ENCODE assay signal across 22 mouse cellular contexts in genomic region chr17:73906076-73906475, GRCm38 (mm10).
"Had no signal": no experiment of that assay in that cellular context is flagged by ENCODE, and none has a peak within 500 bp of the region (broad histone marks: within the 10 kb centered on the region; RNA-seq: fewer than 3 reads in every experiment).

No protein-coding gene starts in this region.

- H3K4me1 ChIP-seq: heart, embryonic 13.5 days; heart, embryonic 15.5 days; hindbrain, embryonic 13.5 days; hindbrain, embryonic 15.5 days; kidney, embryonic 15.5 days had no signal

- H3K27ac ChIP-seq: gastrocnemius, adult 2 months; heart, embryonic 13.5 days; heart, embryonic 15.5 days; hindbrain, embryonic 13.5 days; hindbrain, embryonic 15.5 days; hindbrain, postnatal 0 days; kidney, embryonic 15.5 days; kidney, postnatal 0 days; limb, embryonic 13.5 days; limb, embryonic 15.5 days had no signal

- H3K4me3 ChIP-seq: gastrocnemius, adult 2 months; heart, embryonic 13.5 days; heart, embryonic 15.5 days; hindbrain, embryonic 13.5 days; hindbrain, embryonic 15.5 days; kidney, embryonic 15.5 days; limb, embryonic 13.5 days; limb, embryonic 15.5 days had no signal

- DNase-seq: gastrocnemius, adult 2 months; gastrocnemius, postnatal 10 days; gastrocnemius, postnatal 25 days; heart, postnatal 14 days; heart, postnatal 4 days; kidney, adult 11 months; kidney, adult 2 months; kidney, adult 9 months; kidney, postnatal 14 days; kidney, postnatal 36 days; layer of hippocampus, adult 9-11 months; layer of hippocampus, postnatal 36 days; left cerebral cortex, postnatal 4 days had no signal

- H3K36me3 ChIP-seq: heart, embryonic 13.5 days; heart, embryonic 15.5 days; hindbrain, embryonic 13.5 days; hindbrain, embryonic 15.5 days; kidney, embryonic 15.5 days; limb, embryonic 13.5 days; limb, embryonic 15.5 days had no signal

- H3K27me3 ChIP-seq: heart, embryonic 15.5 days; hindbrain, embryonic 13.5 days; hindbrain, embryonic 15.5 days; kidney, embryonic 15.5 days; limb, embryonic 13.5 days; limb, embryonic 15.5 days had no signal
